Mouse (Mus musculus) midbrain, embryonic 11.5 days (tissue): ENCODE data around the gene Rmdn2. TPM values are rescaled to one million over a fixed set of nuclear protein-coding genes. Genes with fewer than 3 reads are reported as not detected.
A peak's percentile ranks its signal among the peaks of the same experiment; 100 is the strongest.

Source experiments
- ATAC-seq: fragments of 200-750 bp; cut with Nextera tagmentation; 2 replicates; pipeline ENCODE4 v1.8.0; 2017; ENCODE audit warnings: moderate TSS enrichment, moderate library complexity; ENCODE audit not compliant: low FRiP score
- DNase-seq: peaks from one replicate; pipeline ENCODE4 v3.0.0; 2015; ENCODE audit warnings: low spot score; ENCODE audit errors: missing footprints
- H3K27ac ChIP-seq: fragments of 300-500 bp; sonication (generic); 2 replicates; pipeline ENCODE4 v1.5.1; 2014; ENCODE audit warnings: low read depth, low read length
- H3K27me3 ChIP-seq: fragments of 300-500 bp; sonication (generic); 2 replicates; pipeline ENCODE4 v1.6.1; 2014; ENCODE audit warnings: mild to moderate bottlenecking, low read length, moderate library complexity, mixed read lengths; ENCODE audit not compliant: control insufficient read depth, insufficient read depth
- H3K36me3 ChIP-seq: fragments of 300-500 bp; sonication (generic); 2 replicates; pipeline ENCODE4 v1.6.1; 2014; ENCODE audit warnings: mild to moderate bottlenecking, low read length, moderate library complexity, mixed read lengths; ENCODE audit not compliant: control insufficient read depth, insufficient read depth
- H3K4me1 ChIP-seq: fragments of 300-500 bp; sonication (generic); 2 replicates; pipeline ENCODE4 v1.6.1; 2014; ENCODE audit warnings: low read length; ENCODE audit not compliant: control insufficient read depth, insufficient read depth
- H3K4me2 ChIP-seq: fragments of 300-500 bp; sonication (generic); 2 replicates; pipeline ENCODE4 v1.6.1; 2014; ENCODE audit warnings: mild to moderate bottlenecking, moderate library complexity
- H3K4me3 ChIP-seq: fragments of 300-500 bp; sonication (generic); 2 replicates; pipeline ENCODE4 v1.5.1; 2014; ENCODE audit warnings: low read depth, low read length
- H3K9ac ChIP-seq: fragments of 300-500 bp; sonication (generic); 2 replicates; pipeline ENCODE4 v1.6.1; 2014; ENCODE audit warnings: low read length
- H3K9me3 ChIP-seq: fragments of 300-500 bp; sonication (generic); 2 replicates; pipeline ENCODE4 v1.6.1; 2016; ENCODE audit warnings: low read length; ENCODE audit not compliant: control insufficient read depth
- WGBS: fragments of 180-500 bp; shearing (Covaris S2); extraction: QIAGEN DNeasy Blood & Tissue Kit; methylation state at CpG from one replicate; pipeline ENCODE4 v1.1.7; 2014; 5-methylcytosine and 5-hydroxymethylcytosine counted together
- polyA plus RNA-seq: library from polyadenylated mRNA; unstranded; fragments of >200 nt; fragmentation: Nextera tagmentation; extraction: Ambion mirVana; gene quantifications from 2 replicates; pipeline ENCODE4 v1.2.1, GENCODE M21; 2014

Gene Rmdn2
- polyA plus RNA-seq, 1 experiment from 2014 or later: 5.7 TPM

- ATAC-seq: no peak
- no peak overlapping the region for H3K9ac ChIP-seq
- no peak overlapping the region for H3K4me3 ChIP-seq
- no peaks in the 10 kb centered on the region for H3K27me3 ChIP-seq
- peaks cover 3% of the 10 kb centered on the region; the same call in 1 of the 2 replicates for H3K4me1 ChIP-seq
- DNase-seq: no peak
- WGBS: 85% methylated on average over 9 of the region's 9 CpGs
- H3K4me2 ChIP-seq: no peak overlapping the region
- no peak overlapping the region for H3K27ac ChIP-seq
- no peaks in the 10 kb centered on the region for H3K9me3 ChIP-seq
- no peaks in the 10 kb centered on the region for H3K36me3 ChIP-seq
Measured at GRCm38 (mm10) chr17:79610163-79610755, 1.4 kb upstream of the Rmdn2 start.

GRCm38 (mm10) chr17:79614691-79615588 lies 3.3 kb downstream of the Rmdn2 start:
- Histone ChIP-seq H3K9me3 (no peaks in the 10 kb centered on the region), H3K9ac (peak overlapping the region; percentile 94), H3K4me2 (peak overlapping the region; percentile 75), H3K27me3 (no peaks in the 10 kb centered on the region), H3K4me3 (peak overlapping the region; percentile 81), H3K27ac (peak overlapping the region; percentile 59), H3K36me3 (no peaks in the 10 kb centered on the region), H3K4me1 (peaks cover 3% of the 10 kb centered on the region; the same call in 1 of the 2 replicates)
- ATAC-seq (peak; percentile 96), DNase-seq (peak; percentile 96)
- WGBS: 2% methylated on average over 48 of the region's 57 CpGs

DNA sequence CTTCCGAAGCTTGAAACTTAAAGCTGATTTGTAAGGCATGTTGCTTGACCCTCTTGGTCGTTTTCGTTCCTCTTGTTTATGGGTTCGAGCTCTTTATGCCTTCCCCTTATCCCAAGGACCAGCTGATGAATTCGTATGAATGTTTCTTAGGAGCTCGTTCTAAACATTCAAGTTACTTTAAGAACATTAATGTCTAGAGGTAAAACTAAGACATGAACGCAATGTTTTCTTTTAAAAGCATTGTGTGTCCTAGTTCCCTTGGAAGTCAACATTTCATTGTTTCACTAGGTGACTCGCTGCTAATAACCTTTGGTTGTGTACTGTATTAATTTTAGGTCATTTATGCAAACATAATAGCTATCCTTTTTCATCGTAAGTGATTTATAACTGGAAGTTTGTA lies 4.2 kb downstream of the Rmdn2 start:
- H3K27ac ChIP-seq: no peak overlapping the region
- H3K9ac ChIP-seq: no peak overlapping the region
- 89% methylated on average over 9 of the region's 9 CpGs for WGBS

DNA sequence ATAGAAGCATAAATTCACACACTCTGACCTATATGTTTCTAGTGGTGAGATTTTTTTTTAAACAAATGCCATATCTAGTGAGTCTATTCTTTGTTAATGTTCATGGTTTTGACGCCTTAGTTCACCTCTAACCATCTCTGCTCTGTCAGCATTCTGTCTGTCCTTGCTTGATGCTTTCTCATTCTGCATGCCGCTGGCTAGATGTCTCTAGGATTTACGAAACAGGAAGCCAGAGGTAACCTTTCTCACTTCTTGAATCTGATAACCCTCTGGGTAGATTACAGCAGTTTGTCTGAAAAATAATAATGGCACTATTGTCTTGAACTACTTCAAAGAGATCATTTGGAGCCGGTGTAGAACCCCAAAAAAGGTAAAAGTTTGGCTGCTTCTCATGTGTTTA lies 5.0 kb downstream of the Rmdn2 start:
- Histone ChIP-seq H3K27me3 (no peaks in the 10 kb centered on the region), H3K27ac (no peak overlapping the region), H3K9me3 (no peaks in the 10 kb centered on the region), H3K36me3 (no peaks in the 10 kb centered on the region), H3K4me1 (peaks cover 3% of the 10 kb centered on the region; the same call in 1 of the 2 replicates), H3K4me3 (no peak overlapping the region), H3K4me2 (no peak overlapping the region), H3K9ac (no peak overlapping the region)
- ATAC-seq: no peak
- DNase-seq: no peak
- 91% methylated on average over 4 of the region's 4 CpGs for WGBS

More for the DNA sequence above, 4.2 kb downstream of the Rmdn2 start:
- H3K9me3 ChIP-seq: no peaks in the 10 kb centered on the region
- DNase-seq (peak; percentile 90), ATAC-seq (no peak)
- H3K4me3 ChIP-seq: no peak overlapping the region; the same call in 1 of the 2 replicates
- no peaks in the 10 kb centered on the region for H3K27me3 ChIP-seq
- H3K4me2 ChIP-seq: peak overlapping the region; percentile 75; the same call in 1 of the 2 replicates
- no peaks in the 10 kb centered on the region for H3K36me3 ChIP-seq
- peaks cover 3% of the 10 kb centered on the region; the same call in 1 of the 2 replicates for H3K4me1 ChIP-seq

- Histone ChIP-seq H3K27ac (no peak overlapping the region), H3K4me1 (peaks cover 3% of the 10 kb centered on the region; the same call in 1 of the 2 replicates), H3K4me2 (no peak overlapping the region), H3K9me3 (no peaks in the 10 kb centered on the region), H3K36me3 (no peaks in the 10 kb centered on the region), H3K4me3 (no peak overlapping the region), H3K9ac (no peak overlapping the region), H3K27me3 (no peaks in the 10 kb centered on the region)
- no peak for DNase-seq
- WGBS: 89% methylated on average over 10 of the region's 10 CpGs
- no peak for ATAC-seq
Measured at GRCm38 (mm10) chr17:79618455-79618854, 6.8 kb downstream of the Rmdn2 start.

- no peak for DNase-seq
- Histone ChIP-seq H3K4me2 (no peak overlapping the region), H3K27ac (no peak overlapping the region), H3K4me3 (no peak overlapping the region), H3K9ac (no peak overlapping the region), H3K36me3 (no peaks in the 10 kb centered on the region), H3K27me3 (no peaks in the 10 kb centered on the region), H3K9me3 (no peaks in the 10 kb centered on the region), H3K4me1 (peaks cover 3% of the 10 kb centered on the region; the same call in 1 of the 2 replicates)
- WGBS: 93% methylated on average over 5 of the region's 5 CpGs
- no peak for ATAC-seq
Measured at GRCm38 (mm10) chr17:79618984-79619383, 7.3 kb downstream of the Rmdn2 start.

GRCm38 (mm10) chr17:79622050-79622449 lies 10.4 kb downstream of the Rmdn2 start:
- Histone ChIP-seq H3K27ac (no peak overlapping the region), H3K4me1 (no peaks in the 10 kb centered on the region), H3K4me2 (no peak overlapping the region), H3K9me3 (no peaks in the 10 kb centered on the region), H3K4me3 (no peak overlapping the region), H3K36me3 (no peaks in the 10 kb centered on the region), H3K27me3 (no peaks in the 10 kb centered on the region), H3K9ac (no peak overlapping the region)
- ATAC-seq (no peak), DNase-seq (no peak)
- 98% methylated on average over 6 of the region's 6 CpGs for WGBS

DNA sequence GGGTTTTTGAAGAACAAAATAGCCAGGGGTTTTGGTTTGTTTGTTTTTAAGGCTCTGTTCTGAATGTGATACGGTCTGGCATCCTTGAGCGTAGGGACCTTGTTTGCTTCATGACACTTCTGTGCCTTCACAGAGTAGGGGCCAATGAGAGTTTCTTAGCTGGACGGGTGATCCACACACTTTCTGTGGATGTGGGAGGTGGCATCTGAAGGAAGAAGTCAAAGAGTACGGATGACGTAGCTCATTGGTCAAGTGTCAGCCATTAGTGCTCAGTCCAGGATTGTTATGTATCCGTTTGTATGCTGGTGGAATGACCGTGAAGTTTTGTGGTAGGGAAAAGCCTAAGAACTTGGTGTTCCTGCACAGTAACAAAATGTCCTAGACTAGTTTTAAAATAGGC lies 10.9 kb downstream of the Rmdn2 start:
- Histone ChIP-seq H3K4me2 (no peak overlapping the region), H3K4me3 (no peak overlapping the region), H3K27me3 (no peaks in the 10 kb centered on the region), H3K9ac (no peak overlapping the region), H3K27ac (no peak overlapping the region), H3K36me3 (no peaks in the 10 kb centered on the region), H3K9me3 (no peaks in the 10 kb centered on the region), H3K4me1 (no peaks in the 10 kb centered on the region)
- 95% methylated on average over 7 of the region's 7 CpGs for WGBS
- no peak for DNase-seq
- no peak for ATAC-seq

GRCm38 (mm10) chr17:79623841-79624240 lies 12.2 kb downstream of the Rmdn2 start:
- 82% methylated on average over 3 of the region's 3 CpGs for WGBS
- Histone ChIP-seq H3K36me3 (no peaks in the 10 kb centered on the region), H3K9ac (no peak overlapping the region), H3K27me3 (no peaks in the 10 kb centered on the region), H3K4me3 (no peak overlapping the region), H3K4me2 (no peak overlapping the region), H3K9me3 (no peaks in the 10 kb centered on the region), H3K27ac (no peak overlapping the region), H3K4me1 (no peaks in the 10 kb centered on the region)
- ATAC-seq (no peak), DNase-seq (no peak)
